Comparison of ENCODE assay signal across 7 mouse cellular contexts in genomic region chr6:37592101-37593032, GRCm38 (mm10).
DNase-seq lines count a peak whose midpoint lies in the region; ATAC-seq lines count a peak whose summit lies in the region.

No protein-coding gene starts in this region.

- WGBS in hindbrain, embryonic 15.5 days = 29% methylated on average over 19 of the region's 19 CpGs
- WGBS in midbrain, embryonic 11.5 days = 12% methylated on average over 19 of the region's 19 CpGs

- peak overlapping the region; percentile 77 for H3K27ac ChIP-seq in hindbrain, embryonic 15.5 days (replicated peaks)
- peak overlapping the region; percentile 97 for H3K27ac ChIP-seq in midbrain, embryonic 11.5 days (ENCODE audit: low read depth, low read length)

- H3K27me3 ChIP-seq in hindbrain, embryonic 15.5 days = no peaks in the 10 kb centered on the region
- no peaks in the 10 kb centered on the region for H3K27me3 ChIP-seq in midbrain, embryonic 11.5 days (ENCODE audit: control insufficient read depth, insufficient read depth, low read length)

- no peaks in the 10 kb centered on the region for H3K36me3 ChIP-seq in hindbrain, embryonic 15.5 days
- no peaks in the 10 kb centered on the region for H3K36me3 ChIP-seq in midbrain, embryonic 11.5 days (ENCODE audit: control insufficient read depth, insufficient read depth, low read length)

- 0 out of 2 replicates have a peak overlapping the region, but pooled peaks have one; percentile 5 for H3K9ac ChIP-seq in hindbrain, embryonic 15.5 days
- H3K9ac ChIP-seq in midbrain, embryonic 11.5 days (ENCODE audit: low read length) = peak overlapping the region; percentile 60

- peak; percentile 61; the same call in 1 of the 2 replicates for ATAC-seq in hindbrain, embryonic 15.5 days (ENCODE audit: low FRiP score, low read depth)
- ATAC-seq in midbrain, embryonic 11.5 days (ENCODE audit: low FRiP score) = peak; percentile 76

- H3K4me1 ChIP-seq in hindbrain, embryonic 15.5 days (replicated peaks) = peaks cover 23% of the 10 kb centered on the region
- H3K4me1 ChIP-seq in midbrain, embryonic 11.5 days (ENCODE audit: control insufficient read depth, insufficient read depth, low read length) = peaks cover 26% of the 10 kb centered on the region

- H3K4me3 ChIP-seq in hindbrain, embryonic 15.5 days = peak overlapping the region; percentile 15; the same call in 1 of the 2 replicates
- H3K4me3 ChIP-seq in midbrain, embryonic 11.5 days (ENCODE audit: low read depth, low read length) = peak overlapping the region; percentile 10; the same call in 1 of the 2 replicates

- DNase-seq in ZHBTc4 (ENCODE audit: low read depth, low spot score) = peak; percentile 90
- DNase-seq in cerebellum, adult 8-10 months = peak; percentile 28
- peak; percentile 20 to 40 for DNase-seq in frontal cortex, postnatal 10 days (ENCODE audit: low spot score in 2 of 2)
- DNase-seq in left cerebral cortex, adult 11 months (ENCODE audit: low spot score) = peak; percentile 27
- peak; percentile 98 for DNase-seq in midbrain, embryonic 11.5 days (ENCODE audit: low spot score, missing footprints)
- peak; percentile 17 for DNase-seq in spleen, adult 12 weeks (ENCODE audit: low spot score)

- peak overlapping the region; percentile 33 for H3K4me2 ChIP-seq in hindbrain, embryonic 15.5 days
- H3K4me2 ChIP-seq in midbrain, embryonic 11.5 days = peak overlapping the region; percentile 38

- H3K9me3 ChIP-seq in hindbrain, embryonic 15.5 days = no peaks in the 10 kb centered on the region
- no peaks in the 10 kb centered on the region for H3K9me3 ChIP-seq in midbrain, embryonic 11.5 days (ENCODE audit: control insufficient read depth, low read length)

Comparison
In these comparisons a context has a peak if more than half of its experiments do, and no peak if none do; other contexts are left out.
1. Peak in every context shown above with its lines: DNase-seq, ATAC-seq, H3K4me3 ChIP-seq and H3K27ac ChIP-seq.
2. DNase-seq: peak in every context shown above with its lines; median percentile 98 in midbrain, embryonic 11.5 days; 90 in ZHBTc4; 30 in frontal cortex, postnatal 10 days; 28 in cerebellum, adult 8-10 months; 27 in left cerebral cortex, adult 11 months; 17 in spleen, adult 12 weeks.